Mouse (Mus musculus): Measurements from ENCODE around the gene Hcn3. TPM values are rescaled to one million over a fixed set of nuclear protein-coding genes. Genes with fewer than 3 reads are reported as not detected.
A peak's percentile ranks its signal among the peaks of the same experiment; 100 is the strongest.

Hcn3 gene
- total and polyA plus RNA-seq, 3 experiments, result 0.27 to 0.85 (median 0.53) TPM

DNA sequence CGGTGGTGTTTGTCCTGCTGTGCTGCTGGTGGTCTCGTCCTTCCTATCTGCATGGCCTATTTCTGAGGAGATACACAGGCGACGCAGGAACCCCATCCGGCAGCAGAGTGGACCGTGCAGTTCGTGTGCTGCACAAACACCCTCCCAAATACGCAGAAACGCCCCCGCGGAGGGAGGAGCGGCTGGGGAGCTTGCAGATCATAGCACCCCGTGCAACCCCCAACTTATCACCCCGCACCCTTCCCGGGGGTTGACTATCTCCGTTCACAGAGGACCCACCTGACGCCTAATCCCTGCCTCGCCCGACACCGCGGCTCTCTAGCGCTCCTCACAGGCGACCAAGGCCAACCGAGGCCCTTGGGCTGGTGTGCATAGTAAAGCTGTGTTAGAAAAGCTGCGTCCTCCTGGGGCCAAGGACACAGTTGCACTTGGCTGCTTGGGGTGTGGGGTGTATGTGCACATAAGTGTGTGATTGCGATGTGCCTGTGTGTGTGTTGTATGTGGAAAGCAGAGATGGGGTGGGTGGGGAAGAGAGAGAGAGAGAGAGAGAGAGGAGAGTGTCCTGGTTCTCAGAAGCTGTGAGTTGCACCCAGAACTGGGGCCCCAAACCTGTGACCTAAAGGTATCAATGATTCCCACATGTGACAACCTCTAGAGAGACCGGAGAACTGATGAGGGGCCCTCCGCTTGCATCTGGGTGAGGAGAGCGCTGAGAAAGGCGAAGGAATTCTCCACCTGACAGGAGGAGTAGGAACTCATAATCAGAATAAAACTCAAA lies 27.5 kb downstream of the Hcn3 start:
- TF ChIP-seq TAL1 (conservative IDR thresholded peaks at IDR 0.05; ENCODE audit: low read depth, low read length) (peak; percentile 68), POLR2AphosphoS5 (IDR thresholded peaks at IDR 0.05; ENCODE audit: insufficient replicate concordance, low read depth, low read length) (no peak)
- H3K4me3 ChIP-seq (ENCODE audit: low read depth, low read length), result peak overlapping the region; percentile 67
- H3K9me3 ChIP-seq (replicated peaks), result no peaks in the 10 kb centered on the region
- H3K36me3 ChIP-seq (replicated peaks), result peaks cover 6% of the 10 kb centered on the region
- ATAC-seq (ENCODE audit: extremely low read depth, insufficient number of reproducible peaks, low FRiP score, poor library complexity, severe bottlenecking), result peak; percentile 67
- no peaks in the 10 kb centered on the region for H3K27me3 ChIP-seq (ENCODE audit: insufficient read depth, low read length)
- DNase-seq (ENCODE audit: low spot score), result peak; percentile 86
- H3K4me1 ChIP-seq (ENCODE audit: insufficient read depth, low read depth, low read length), result peaks cover 90% of the 10 kb centered on the region

DNA sequence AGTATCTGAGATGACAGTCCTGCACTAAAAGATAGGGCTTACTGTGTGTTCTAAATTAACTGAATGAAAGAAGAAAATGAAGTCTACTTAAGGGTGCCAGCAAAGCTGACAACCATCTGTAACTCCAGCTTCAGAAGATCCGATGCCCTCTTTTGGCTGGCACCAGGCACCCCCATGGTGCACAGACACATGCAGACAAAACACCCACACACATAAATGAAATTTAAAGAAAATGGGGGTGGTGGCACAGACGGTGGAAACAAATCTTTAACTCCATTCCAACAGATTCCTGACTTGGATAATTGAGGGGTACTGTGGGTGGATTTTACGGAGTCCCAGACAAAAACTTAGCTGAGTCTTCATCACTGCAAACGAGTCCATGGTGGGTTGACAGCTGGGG lies 28.2 kb downstream of the Hcn3 start:
- Histone ChIP-seq H3K4me1 (ENCODE audit: insufficient read depth, low read depth, low read length) (peaks cover 85% of the 10 kb centered on the region), H3K9me3 (replicated peaks) (no peaks in the 10 kb centered on the region), H3K27me3 (ENCODE audit: insufficient read depth, low read length) (no peaks in the 10 kb centered on the region), H3K36me3 (replicated peaks) (peaks cover 2% of the 10 kb centered on the region), H3K4me3 (ENCODE audit: low read depth, low read length) (peak overlapping the region; percentile 67; the same call in 1 of the 2 replicates)
- no peak for DNase-seq (ENCODE audit: low spot score)
- ATAC-seq (ENCODE audit: extremely low read depth, insufficient number of reproducible peaks, low FRiP score, poor library complexity, severe bottlenecking), result no peak
- TF ChIP-seq GATA2 (IDR thresholded peaks at IDR 0.05; ENCODE audit: borderline replicate concordance, low read depth, low read length), result no peak
- no peak for TF ChIP-seq TAL1 (conservative IDR thresholded peaks at IDR 0.05; ENCODE audit: low read depth, low read length)
- no peak for TF ChIP-seq CTCF (IDR thresholded peaks at IDR 0.05; ENCODE audit: low read depth, low read length)
- TF ChIP-seq POLR2AphosphoS5 (IDR thresholded peaks at IDR 0.05; ENCODE audit: insufficient replicate concordance, low read depth, low read length), result no peak
- TF ChIP-seq GATA1 (IDR thresholded peaks at IDR 0.05; ENCODE audit: borderline replicate concordance, low read length), result no peak

DNA sequence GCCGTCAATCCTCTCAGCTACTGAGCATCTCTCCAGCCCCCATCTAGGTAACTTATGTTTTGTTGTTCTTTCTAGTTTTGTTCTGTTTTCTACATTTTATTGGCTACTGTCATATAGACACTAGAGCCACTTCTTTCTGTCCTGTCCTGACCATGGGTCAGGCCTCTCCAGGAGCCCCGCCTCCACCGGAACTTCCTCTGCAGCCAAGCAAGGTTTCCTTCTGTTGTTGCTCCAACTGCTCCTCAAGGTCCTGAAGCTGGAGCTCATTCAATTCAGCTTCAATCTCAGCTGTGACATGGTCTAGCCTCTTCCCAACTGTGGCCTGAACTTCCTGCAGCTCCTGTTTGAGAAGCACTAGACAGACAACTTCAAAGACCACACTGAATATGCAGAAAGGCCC lies 30.1 kb downstream of the Hcn3 start:
- ATAC-seq (ENCODE audit: extremely low read depth, insufficient number of reproducible peaks, low FRiP score, poor library complexity, severe bottlenecking), result no peak

DNA sequence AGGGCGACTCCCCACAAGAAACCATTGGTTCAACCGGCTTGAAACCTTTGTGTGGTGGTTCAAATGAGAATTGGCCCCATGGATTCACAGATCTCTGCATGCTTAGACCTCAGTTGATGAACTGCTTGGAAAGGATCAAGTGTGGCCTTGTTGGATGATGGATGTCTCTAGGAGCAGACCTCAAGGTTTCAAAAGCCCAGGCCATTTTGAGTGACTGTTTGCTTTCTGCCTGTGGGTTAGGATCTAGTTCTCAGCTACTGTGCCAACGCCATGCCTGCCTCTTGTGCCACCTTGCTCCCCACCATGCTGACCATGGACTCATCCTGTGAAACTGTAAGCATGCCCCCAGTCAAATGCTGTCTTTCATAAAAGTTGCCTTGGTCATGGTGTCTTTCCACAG lies 34.0 kb downstream of the Hcn3 start:
- H3K27me3 ChIP-seq (ENCODE audit: insufficient read depth, low read length), result no peaks in the 10 kb centered on the region
- TF ChIP-seq CTCF (IDR thresholded peaks at IDR 0.05; ENCODE audit: low read depth, low read length) (no peak), POLR2AphosphoS5 (IDR thresholded peaks at IDR 0.05; ENCODE audit: insufficient replicate concordance, low read depth, low read length) (no peak), GATA1 (IDR thresholded peaks at IDR 0.05; ENCODE audit: borderline replicate concordance, low read length) (no peak), GATA2 (IDR thresholded peaks at IDR 0.05; ENCODE audit: borderline replicate concordance, low read depth, low read length) (no peak), TAL1 (conservative IDR thresholded peaks at IDR 0.05; ENCODE audit: low read depth, low read length) (no peak)
- no peak for ATAC-seq (ENCODE audit: extremely low read depth, insufficient number of reproducible peaks, low FRiP score, poor library complexity, severe bottlenecking)
- no peaks in the 10 kb centered on the region for H3K9me3 ChIP-seq (replicated peaks)
- peaks cover 58% of the 10 kb centered on the region for H3K4me1 ChIP-seq (ENCODE audit: insufficient read depth, low read depth, low read length)
- peaks cover 2% of the 10 kb centered on the region for H3K36me3 ChIP-seq (replicated peaks)
- no peak for DNase-seq (ENCODE audit: low spot score)
- no peak overlapping the region for H3K4me3 ChIP-seq (ENCODE audit: low read depth, low read length)

More for the DNA sequence above, 30.1 kb downstream of the Hcn3 start:
- Histone ChIP-seq H3K36me3 (replicated peaks) (peaks cover 2% of the 10 kb centered on the region), H3K4me1 (ENCODE audit: insufficient read depth, low read depth, low read length) (peaks cover 75% of the 10 kb centered on the region), H3K9me3 (replicated peaks) (no peaks in the 10 kb centered on the region), H3K27me3 (ENCODE audit: insufficient read depth, low read length) (no peaks in the 10 kb centered on the region), H3K4me3 (ENCODE audit: low read depth, low read length) (no peak overlapping the region)
- TF ChIP-seq POLR2AphosphoS5 (IDR thresholded peaks at IDR 0.05; ENCODE audit: insufficient replicate concordance, low read depth, low read length) (no peak), GATA2 (IDR thresholded peaks at IDR 0.05; ENCODE audit: borderline replicate concordance, low read depth, low read length) (no peak), TAL1 (conservative IDR thresholded peaks at IDR 0.05; ENCODE audit: low read depth, low read length) (no peak), CTCF (IDR thresholded peaks at IDR 0.05; ENCODE audit: low read depth, low read length) (no peak), GATA1 (IDR thresholded peaks at IDR 0.05; ENCODE audit: borderline replicate concordance, low read length) (no peak)
- DNase-seq (ENCODE audit: low spot score), result no peak

DNA sequence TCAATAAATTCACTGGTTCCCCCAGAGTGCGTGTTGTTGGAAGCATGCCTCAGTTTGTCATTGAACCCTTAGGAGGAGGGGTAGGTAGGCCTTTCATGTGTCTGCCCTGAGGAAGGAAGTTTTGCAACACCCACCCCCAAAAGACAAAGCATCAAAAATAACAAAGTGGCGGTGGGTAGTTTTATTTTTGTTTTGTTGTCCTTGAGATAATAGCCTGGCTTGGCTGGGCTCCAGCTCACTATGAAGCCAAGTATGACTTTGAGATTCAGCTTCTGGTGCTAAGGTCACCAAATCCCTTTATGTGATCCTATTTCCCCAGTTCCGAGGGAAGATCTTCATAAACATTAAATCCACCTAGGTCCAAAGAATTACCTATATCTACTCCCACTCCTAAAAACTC lies 35.8 kb downstream of the Hcn3 start:
- DNase-seq (ENCODE audit: low spot score), result no peak
- no peak for TF ChIP-seq GATA1 (IDR thresholded peaks at IDR 0.05; ENCODE audit: borderline replicate concordance, low read length)
- no peak for TF ChIP-seq CTCF (IDR thresholded peaks at IDR 0.05; ENCODE audit: low read depth, low read length)
- no peak for TF ChIP-seq POLR2AphosphoS5 (IDR thresholded peaks at IDR 0.05; ENCODE audit: insufficient replicate concordance, low read depth, low read length)
- TF ChIP-seq TAL1 (conservative IDR thresholded peaks at IDR 0.05; ENCODE audit: low read depth, low read length), result no peak
- no peak for TF ChIP-seq GATA2 (IDR thresholded peaks at IDR 0.05; ENCODE audit: borderline replicate concordance, low read depth, low read length)

DNA sequence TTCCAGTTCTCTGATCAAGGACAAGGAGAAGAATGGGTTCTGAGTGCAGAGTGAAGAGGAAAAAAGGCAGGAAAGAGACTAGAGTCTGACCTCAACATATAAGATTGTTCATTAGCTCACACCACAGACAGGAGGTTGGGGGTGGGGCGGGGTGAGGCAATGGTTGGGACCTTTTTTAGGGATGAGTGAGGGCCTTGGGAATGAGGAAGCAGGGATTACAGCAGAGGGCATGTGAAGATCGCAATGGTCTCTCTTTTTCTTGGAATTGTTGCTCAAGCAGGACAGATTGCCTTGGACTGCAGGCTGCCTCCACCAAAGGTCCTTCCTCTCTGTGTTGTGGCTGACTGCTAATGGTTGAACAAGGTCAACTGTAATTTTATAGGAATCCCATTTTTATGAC lies 36.7 kb downstream of the Hcn3 start:
- H3K36me3 ChIP-seq (replicated peaks), result no peaks in the 10 kb centered on the region
- ATAC-seq (ENCODE audit: extremely low read depth, insufficient number of reproducible peaks, low FRiP score, poor library complexity, severe bottlenecking), result no peak
- no peak overlapping the region for H3K4me3 ChIP-seq (ENCODE audit: low read depth, low read length)
- H3K4me1 ChIP-seq (ENCODE audit: insufficient read depth, low read depth, low read length), result peaks cover 37% of the 10 kb centered on the region
- no peaks in the 10 kb centered on the region for H3K27me3 ChIP-seq (ENCODE audit: insufficient read depth, low read length)
- DNase-seq (ENCODE audit: low spot score), result no peak
- no peak for TF ChIP-seq POLR2AphosphoS5 (IDR thresholded peaks at IDR 0.05; ENCODE audit: insufficient replicate concordance, low read depth, low read length)
- TF ChIP-seq TAL1 (conservative IDR thresholded peaks at IDR 0.05; ENCODE audit: low read depth, low read length), result no peak
- no peak for TF ChIP-seq GATA1 (IDR thresholded peaks at IDR 0.05; ENCODE audit: borderline replicate concordance, low read length)
- TF ChIP-seq CTCF (IDR thresholded peaks at IDR 0.05; ENCODE audit: low read depth, low read length), result no peak
- TF ChIP-seq GATA2 (IDR thresholded peaks at IDR 0.05; ENCODE audit: borderline replicate concordance, low read depth, low read length), result no peak
- no peaks in the 10 kb centered on the region for H3K9me3 ChIP-seq (replicated peaks)

More for the DNA sequence above, 35.8 kb downstream of the Hcn3 start:
- Histone ChIP-seq H3K9me3 (replicated peaks) (no peaks in the 10 kb centered on the region), H3K4me1 (ENCODE audit: insufficient read depth, low read depth, low read length) (peaks cover 46% of the 10 kb centered on the region), H3K27me3 (ENCODE audit: insufficient read depth, low read length) (no peaks in the 10 kb centered on the region), H3K36me3 (replicated peaks) (no peaks in the 10 kb centered on the region), H3K4me3 (ENCODE audit: low read depth, low read length) (no peak overlapping the region)
- ATAC-seq (ENCODE audit: extremely low read depth, insufficient number of reproducible peaks, low FRiP score, poor library complexity, severe bottlenecking), result no peak

Data from G1E (cell line).